Mouse (Mus musculus) cerebellum, adult 2 months (tissue): ENCODE results near the gene Rhbdd3. TPM values are rescaled to one million over a fixed set of nuclear protein-coding genes. Genes with fewer than 3 reads are reported as not detected.
A peak's percentile ranks its signal among the peaks of the same experiment; 100 is the strongest.

Experiments
- DNase-seq, 2 experiments: peaks; one replicate each; pipeline ENCODE4 v3.0.0; 2021
- H3K27ac ChIP-seq: fragments of 200-500 bp; 2 replicates; pipeline ENCODE4 v1.5.1; 2012; ENCODE audit warnings: low read length, control low read depth, inconsistent platforms; ENCODE audit not compliant: insufficient read depth
- H3K27me3 ChIP-seq: fragments of 200-500 bp; 2 replicates; pipeline ENCODE4 v1.6.1; 2012; ENCODE audit warnings: inconsistent platforms, mild to moderate bottlenecking, low read length, moderate library complexity; ENCODE audit not compliant: control insufficient read depth, insufficient read depth
- H3K4me1 ChIP-seq: fragments of 200-500 bp; 2 replicates; pipeline ENCODE4 v1.6.1; 2011; ENCODE audit warnings: low read length; ENCODE audit not compliant: control insufficient read depth, insufficient read depth
- H3K4me3 ChIP-seq: fragments of 200-500 bp; replicated peaks from 2 replicates; pipeline ENCODE3; 2011; ENCODE audit warnings: mild to moderate bottlenecking, low read depth, low read length, control low read depth; ENCODE audit not compliant: insufficient read depth
- CTCF ChIP-seq: fragments of 200-500 bp; IDR thresholded peaks from 2 replicates; pipeline ENCODE4 v1.5.1; 2011; ENCODE audit warnings: low read depth, mild to moderate bottlenecking, control low read depth, low read length, moderate library complexity, borderline replicate concordance; ENCODE audit not compliant: insufficient read depth
- POLR2A ChIP-seq: fragments of 200-500 bp; IDR thresholded peaks from 2 replicates; pipeline ENCODE4 v1.6.1; 2011; ENCODE audit warnings: low read length, control low read depth, borderline replicate concordance; ENCODE audit not compliant: insufficient read depth
- WGBS: fragments of 180-500 bp; shearing (Covaris S2); methylation state at CpG from one replicate; pipeline ENCODE4 v1.1.7; 2018; 5-methylcytosine and 5-hydroxymethylcytosine counted together
- polyA plus RNA-seq: library from polyadenylated mRNA; depleted of rRNA; stranded (reverse); fragments of >200 nt; gene quantifications from 2 replicates; pipeline ENCODE4 v1.2.3, GENCODE M21; 2012

Rhbdd3 gene
- polyA plus RNA-seq, 1 experiment = 29.5 TPM

DNA sequence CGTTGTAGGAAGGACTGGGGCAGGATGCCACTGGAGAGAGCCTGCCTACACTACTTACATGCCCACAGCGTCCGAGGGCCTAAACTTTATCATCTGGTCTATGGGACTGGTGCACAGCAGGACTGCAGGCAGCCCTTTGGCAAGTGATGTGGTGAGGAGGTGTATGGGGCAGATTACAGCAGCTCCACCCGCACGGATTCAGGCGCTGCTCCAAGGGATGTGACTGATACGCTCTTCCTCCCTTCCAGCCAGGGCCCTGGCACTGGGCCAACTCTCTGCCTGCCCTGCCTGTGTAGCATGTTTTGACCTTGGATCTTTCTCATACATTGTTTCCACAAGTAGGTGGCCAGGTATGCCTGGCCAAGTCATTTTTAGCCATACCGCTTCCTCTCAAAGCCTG lies 41.9 kb downstream of the Rhbdd3 start:
- 13% methylated on average over 8 of the region's 8 CpGs for WGBS
- Histone ChIP-seq H3K4me1 (peaks cover 14% of the 10 kb centered on the region), H3K27me3 (no peaks in the 10 kb centered on the region), H3K4me3 (no peak overlapping the region), H3K27ac (no peak overlapping the region)
- TF ChIP-seq POLR2A (no peak), CTCF (no peak)
- DNase-seq = peak; percentile 68 to 71

GRCm38 (mm10) chr11:5141252-5141651 lies 42.5 kb downstream of the Rhbdd3 start:
- no peak for DNase-seq

GRCm38 (mm10) chr11:5141965-5142364 lies 43.2 kb downstream of the Rhbdd3 start:
- WGBS = 91% methylated on average over 2 of the region's 2 CpGs
- TF ChIP-seq POLR2A (no peak), CTCF (no peak)
- no peak overlapping the region for H3K4me3 ChIP-seq
- peaks cover 14% of the 10 kb centered on the region for H3K4me1 ChIP-seq
- H3K27ac ChIP-seq = no peak overlapping the region
- DNase-seq = no peak
- no peaks in the 10 kb centered on the region for H3K27me3 ChIP-seq

More at GRCm38 (mm10) chr11:5141252-5141651, 42.5 kb downstream of the Rhbdd3 start:
- Histone ChIP-seq H3K27ac (no peak overlapping the region), H3K4me1 (peaks cover 14% of the 10 kb centered on the region), H3K4me3 (no peak overlapping the region), H3K27me3 (no peaks in the 10 kb centered on the region)
- WGBS = 92% methylated on average over 5 of the region's 5 CpGs
- TF ChIP-seq POLR2A (no peak), CTCF (no peak)

DNA sequence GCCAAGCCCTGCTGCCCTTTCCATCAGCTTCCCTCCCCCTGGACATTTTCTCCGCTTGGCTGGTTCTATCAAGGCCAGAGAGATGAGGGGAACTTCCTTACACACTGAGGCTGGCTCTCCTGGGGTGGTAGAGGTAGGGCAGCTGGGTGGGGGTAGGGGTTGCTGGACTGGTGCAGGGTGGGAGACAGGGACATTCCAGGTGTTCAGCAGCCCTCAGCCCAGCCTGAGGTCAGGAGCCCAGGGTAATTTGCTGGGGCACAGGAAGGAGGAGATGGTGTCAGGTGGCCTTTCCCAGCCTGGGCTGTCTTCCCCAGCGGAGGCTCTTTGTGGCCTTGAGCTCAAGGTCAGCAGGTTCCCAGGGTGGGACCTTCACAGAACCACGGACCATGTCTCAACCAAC lies 46.9 kb downstream of the Rhbdd3 start:
- H3K4me3 ChIP-seq = no peak overlapping the region
- H3K4me1 ChIP-seq = peaks cover 5% of the 10 kb centered on the region
- DNase-seq = no peak
- H3K27me3 ChIP-seq = no peaks in the 10 kb centered on the region
- H3K27ac ChIP-seq = no peak overlapping the region
- 92% methylated on average over 3 of the region's 3 CpGs for WGBS
- TF ChIP-seq CTCF (no peak), POLR2A (no peak)

DNA sequence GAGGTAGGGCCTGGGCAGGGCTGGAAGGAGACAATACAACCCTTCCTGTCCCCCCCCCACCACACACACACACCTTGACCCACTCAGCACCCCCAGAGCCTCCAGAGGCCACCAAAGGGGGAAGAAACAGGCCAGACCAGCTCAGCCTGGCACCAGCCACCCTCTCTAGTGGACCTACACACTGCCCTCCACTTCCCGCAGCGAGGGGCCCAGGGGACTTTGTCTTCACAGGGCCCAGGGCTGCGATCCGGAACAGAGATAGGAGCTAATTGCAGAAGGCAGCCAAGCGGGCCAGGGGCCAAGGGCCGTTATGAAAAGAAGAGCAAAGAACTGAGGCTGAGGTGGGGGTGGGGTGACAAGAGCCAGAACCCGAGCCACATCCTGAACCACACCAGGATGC lies 50.5 kb downstream of the Rhbdd3 start:
- Histone ChIP-seq H3K27me3 (no peaks in the 10 kb centered on the region; the same call in 1 of the 2 replicates), H3K27ac (no peak overlapping the region), H3K4me1 (peaks cover 9% of the 10 kb centered on the region), H3K4me3 (no peak overlapping the region)
- 47% methylated on average over 7 of the region's 7 CpGs for WGBS
- no peak for DNase-seq
- TF ChIP-seq CTCF (no peak), POLR2A (no peak)

DNA sequence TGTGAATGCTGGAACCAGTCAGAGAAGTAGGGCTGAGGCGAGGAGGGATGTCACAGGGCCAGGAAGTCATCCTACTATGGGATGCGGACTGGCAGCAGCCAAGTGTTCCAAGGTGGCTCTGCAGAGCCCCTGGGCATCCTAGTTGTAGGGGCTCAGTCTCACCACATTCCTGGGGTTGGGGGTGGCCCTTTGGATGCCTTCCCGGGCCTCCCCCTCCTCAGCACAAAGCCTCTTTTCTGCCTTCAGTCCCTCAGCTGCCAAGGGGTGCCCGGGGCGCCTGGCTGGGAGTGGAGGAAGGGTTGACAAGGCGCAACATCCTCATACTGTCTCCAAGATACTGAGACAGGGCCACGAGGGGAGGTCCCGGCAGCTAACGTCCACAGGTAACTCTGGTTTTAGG lies 51.2 kb downstream of the Rhbdd3 start:
- TF ChIP-seq CTCF (no peak), POLR2A (no peak)
- Histone ChIP-seq H3K27me3 (no peaks in the 10 kb centered on the region; the same call in 1 of the 2 replicates), H3K4me3 (no peak overlapping the region), H3K27ac (no peak overlapping the region), H3K4me1 (peaks cover 16% of the 10 kb centered on the region)
- WGBS = 70% methylated on average over 9 of the region's 9 CpGs
- no peak for DNase-seq

DNA sequence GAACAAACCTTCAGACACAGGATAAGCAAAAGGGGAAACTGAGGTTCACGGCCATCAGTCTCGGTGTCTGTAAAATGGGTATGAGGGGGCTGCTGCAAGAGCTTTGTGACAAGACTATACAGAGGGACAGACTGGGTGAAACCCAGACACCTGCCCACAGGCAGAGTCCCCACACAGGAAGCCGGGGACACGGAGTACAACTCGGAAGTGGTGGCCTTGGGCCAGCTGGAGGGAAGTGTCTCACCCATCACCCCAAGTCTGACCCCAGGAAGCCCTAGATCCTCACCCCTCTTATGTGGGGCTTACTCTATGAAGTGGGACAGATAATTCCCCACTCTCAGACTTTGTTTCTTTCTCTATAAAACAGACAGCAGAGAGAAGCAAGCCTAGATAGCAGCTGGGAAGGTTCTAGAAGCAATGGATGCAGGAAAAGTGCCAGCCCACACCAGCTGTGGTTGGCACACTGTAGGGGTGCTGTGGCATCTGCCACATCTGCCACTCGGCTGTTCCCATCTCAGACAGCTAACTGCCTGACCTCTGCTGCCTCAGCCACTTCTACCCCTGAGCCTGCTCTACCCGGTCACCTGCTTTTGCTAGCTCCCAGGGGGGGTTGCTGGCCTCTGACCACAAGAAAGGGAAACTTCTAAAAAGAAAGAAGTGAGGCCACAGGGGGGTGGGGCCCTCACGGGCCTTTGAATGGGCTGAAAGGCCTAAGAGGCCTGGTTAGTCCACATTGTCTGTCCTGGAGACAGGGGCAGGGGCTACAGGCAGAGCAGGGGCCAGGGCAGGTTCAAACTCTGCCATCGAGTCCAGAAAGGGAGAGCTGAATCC lies 51.9 kb downstream of the Rhbdd3 start:
- no peak for DNase-seq
- 85% methylated on average over 9 of the region's 9 CpGs for WGBS
- TF ChIP-seq POLR2A (no peak), CTCF (no peak)

GRCm38 (mm10) chr11:5151247-5151630 lies 52.5 kb downstream of the Rhbdd3 start:
- 80% methylated on average over 4 of the region's 4 CpGs for WGBS
- no peak overlapping the region for H3K27ac ChIP-seq
- no peak for DNase-seq
- TF ChIP-seq CTCF (no peak), POLR2A (no peak)
- H3K4me3 ChIP-seq = no peak overlapping the region
- no peaks in the 10 kb centered on the region; the same call in 1 of the 2 replicates for H3K27me3 ChIP-seq
- H3K4me1 ChIP-seq = peaks cover 24% of the 10 kb centered on the region

More for the DNA sequence above, 51.9 kb downstream of the Rhbdd3 start:
- Histone ChIP-seq H3K27ac (no peak overlapping the region), H3K4me1 (peaks cover 23% of the 10 kb centered on the region), H3K27me3 (no peaks in the 10 kb centered on the region; the same call in 1 of the 2 replicates), H3K4me3 (no peak overlapping the region)
